Mouse (Mus musculus) limb, embryonic 15.5 days (tissue): Measurements from ENCODE around the gene Mocs1. TPM values are rescaled to one million over a fixed set of nuclear protein-coding genes. Genes with fewer than 3 reads are reported as not detected.

Experiments
- ATAC-seq: fragments of 200-750 bp; cut with Nextera tagmentation; 2 replicates; pipeline ENCODE4 v1.8.0; 2017; ENCODE audit warnings: low read depth, moderate TSS enrichment; ENCODE audit not compliant: insufficient number of reproducible peaks, low FRiP score, low TSS enrichment
- H3K27ac ChIP-seq: fragments of 300-500 bp; sonication (generic); 2 replicates; pipeline ENCODE4 v1.5.1; 2015; ENCODE audit warnings: moderate library complexity, mild to moderate bottlenecking, inconsistent platforms
- H3K27me3 ChIP-seq: fragments of 300-500 bp; sonication (generic); 2 replicates; pipeline ENCODE4 v1.6.1; 2015; ENCODE audit warnings: inconsistent platforms
- H3K36me3 ChIP-seq: fragments of 300-500 bp; sonication (generic); 2 replicates; pipeline ENCODE4 v1.6.1; 2015; ENCODE audit warnings: inconsistent platforms
- H3K4me1 ChIP-seq: fragments of 300-500 bp; sonication (generic); 2 replicates; pipeline ENCODE4 v1.6.1; 2015; ENCODE audit warnings: inconsistent platforms
- H3K4me2 ChIP-seq: fragments of 300-500 bp; sonication (generic); 2 replicates; pipeline ENCODE4 v1.6.1; 2015; ENCODE audit warnings: mild to moderate bottlenecking, inconsistent platforms
- H3K4me3 ChIP-seq: fragments of 300-500 bp; sonication (generic); 2 replicates; pipeline ENCODE4 v1.5.1; 2015; ENCODE audit warnings: mild to moderate bottlenecking, inconsistent platforms
- H3K9ac ChIP-seq: fragments of 300-500 bp; sonication (generic); 2 replicates; pipeline ENCODE4 v1.6.1; 2015; ENCODE audit warnings: inconsistent platforms
- H3K9me3 ChIP-seq: fragments of 300-500 bp; sonication (generic); 2 replicates; pipeline ENCODE4 v1.6.1; 2016; ENCODE audit warnings: inconsistent platforms
- WGBS: fragments of 180-500 bp; shearing (Covaris S2); methylation state at CpG from one replicate; pipeline ENCODE4 v1.1.7; 2015; 5-methylcytosine and 5-hydroxymethylcytosine counted together
- polyA plus RNA-seq: library from polyadenylated mRNA; unstranded; fragments of >200 nt; fragmentation: Nextera tagmentation; extraction: Ambion mirVana; gene quantifications from 2 replicates; pipeline ENCODE4 v1.2.1, GENCODE M21; 2015

Mocs1 gene
- polyA plus RNA-seq, 1 experiment from 2014 or later, result 10.4 TPM

DNA sequence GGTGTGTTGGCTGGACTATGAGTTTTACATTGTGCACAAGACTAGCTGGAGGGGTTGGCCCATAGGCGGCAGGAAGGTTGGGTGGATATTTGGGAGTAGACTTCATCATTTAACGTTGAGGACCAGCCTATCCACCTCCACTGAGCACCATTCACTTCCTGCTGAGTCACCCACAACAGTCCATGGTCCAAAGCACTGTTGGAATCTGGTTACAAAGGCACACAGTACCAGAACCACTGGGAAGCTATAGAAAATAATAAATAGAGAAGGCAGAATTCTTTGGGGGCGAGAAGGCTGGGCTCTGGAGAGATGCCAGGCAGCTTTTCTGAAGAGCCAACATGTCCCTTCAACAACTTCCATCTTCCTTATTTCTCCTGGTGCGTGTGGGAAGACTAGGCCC, 28.2 kb downstream of the Mocs1 start:
- Histone ChIP-seq H3K4me1 (no peaks in the 10 kb centered on the region), H3K4me3 (no peak overlapping the region), H3K27ac (0 out of 2 replicates have a peak overlapping the region, but pooled peaks have one; percentile 17), H3K4me2 (no peak overlapping the region), H3K27me3 (no peaks in the 10 kb centered on the region), H3K9ac (no peak overlapping the region), H3K9me3 (no peaks in the 10 kb centered on the region), H3K36me3 (peaks cover 62% of the 10 kb centered on the region)
- ATAC-seq, result no peak
- 85% methylated on average over 4 of the region's 4 CpGs for WGBS

DNA sequence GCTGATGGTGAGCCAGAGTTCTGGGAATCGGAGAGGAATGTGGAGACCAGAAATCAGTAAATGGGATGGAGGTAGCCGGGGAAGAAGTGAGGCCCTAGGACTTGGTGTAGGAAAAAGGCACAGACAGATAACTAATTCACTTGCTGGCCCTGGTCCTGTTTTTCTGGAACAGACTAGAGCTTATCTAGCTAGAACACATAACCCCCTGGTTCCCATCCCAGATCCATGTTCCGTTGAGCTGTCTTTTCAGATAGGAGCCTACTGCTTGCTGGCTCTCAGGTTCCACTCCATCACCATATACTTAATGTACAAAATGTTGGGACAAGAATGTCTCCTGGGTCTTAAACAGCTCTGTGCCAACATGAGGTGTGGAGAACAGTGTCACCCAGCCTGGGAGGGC, 29.7 kb downstream of the Mocs1 start:
- Histone ChIP-seq H3K4me3 (no peak overlapping the region), H3K27me3 (no peaks in the 10 kb centered on the region), H3K27ac (no peak overlapping the region), H3K4me2 (no peak overlapping the region), H3K4me1 (no peaks in the 10 kb centered on the region), H3K36me3 (peaks cover 74% of the 10 kb centered on the region), H3K9me3 (no peaks in the 10 kb centered on the region), H3K9ac (no peak overlapping the region)
- WGBS, result 90% methylated on average over 3 of the region's 3 CpGs
- no peak for ATAC-seq

DNA sequence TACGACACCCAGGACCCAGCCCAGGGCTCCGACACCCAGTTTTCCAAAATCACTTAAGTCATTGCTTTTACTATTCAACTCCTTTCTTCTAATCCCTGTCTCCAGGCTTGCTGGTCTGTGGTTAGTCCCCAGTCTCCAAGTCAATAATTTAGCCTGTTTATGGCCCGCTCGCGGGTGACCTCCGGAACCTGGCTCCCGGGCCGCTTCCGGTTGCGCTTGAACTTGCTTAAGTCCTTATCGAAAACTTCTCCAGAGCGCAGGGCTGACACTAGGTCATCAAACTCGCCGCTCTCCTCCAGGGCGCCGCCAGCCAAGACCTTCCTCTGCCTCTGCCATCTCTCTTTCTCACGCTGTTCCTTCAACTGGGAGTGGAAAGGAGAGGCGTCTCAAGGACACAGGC, 30.2 kb downstream of the Mocs1 start:
- peaks cover 76% of the 10 kb centered on the region for H3K36me3 ChIP-seq
- WGBS, result 87% methylated on average over 18 of the region's 18 CpGs
- ATAC-seq, result no peak

DNA sequence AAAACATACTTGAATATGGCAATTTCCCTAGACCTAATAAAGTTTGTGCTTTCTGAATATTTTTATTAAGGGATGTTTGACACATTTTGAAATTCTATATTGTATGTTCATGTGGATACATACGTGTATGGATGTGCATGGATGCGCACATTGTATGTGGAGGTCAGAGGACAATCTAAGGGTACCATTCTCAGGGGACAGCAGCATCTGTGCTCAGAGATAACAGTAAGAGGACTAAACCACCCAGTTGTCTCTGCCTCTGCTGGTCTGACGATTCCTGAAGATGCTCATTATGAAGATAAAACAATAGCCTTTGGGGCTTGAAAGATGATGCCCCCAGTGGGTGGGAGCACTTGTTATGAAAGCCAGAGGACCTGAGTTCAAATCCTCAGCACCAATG, 36.7 kb downstream of the Mocs1 start:
- Histone ChIP-seq H3K27me3 (no peaks in the 10 kb centered on the region), H3K4me3 (no peak overlapping the region), H3K4me2 (no peak overlapping the region), H3K27ac (no peak overlapping the region), H3K9ac (no peak overlapping the region), H3K36me3 (peaks cover 56% of the 10 kb centered on the region), H3K4me1 (no peaks in the 10 kb centered on the region), H3K9me3 (no peaks in the 10 kb centered on the region)
- no peak for ATAC-seq
- 93% methylated on average over 3 of the region's 3 CpGs for WGBS

More for the DNA sequence above, 30.2 kb downstream of the Mocs1 start:
- Histone ChIP-seq H3K9ac (no peak overlapping the region), H3K27me3 (no peaks in the 10 kb centered on the region), H3K4me3 (no peak overlapping the region), H3K4me2 (no peak overlapping the region), H3K4me1 (no peaks in the 10 kb centered on the region), H3K27ac (no peak overlapping the region), H3K9me3 (no peaks in the 10 kb centered on the region)

DNA sequence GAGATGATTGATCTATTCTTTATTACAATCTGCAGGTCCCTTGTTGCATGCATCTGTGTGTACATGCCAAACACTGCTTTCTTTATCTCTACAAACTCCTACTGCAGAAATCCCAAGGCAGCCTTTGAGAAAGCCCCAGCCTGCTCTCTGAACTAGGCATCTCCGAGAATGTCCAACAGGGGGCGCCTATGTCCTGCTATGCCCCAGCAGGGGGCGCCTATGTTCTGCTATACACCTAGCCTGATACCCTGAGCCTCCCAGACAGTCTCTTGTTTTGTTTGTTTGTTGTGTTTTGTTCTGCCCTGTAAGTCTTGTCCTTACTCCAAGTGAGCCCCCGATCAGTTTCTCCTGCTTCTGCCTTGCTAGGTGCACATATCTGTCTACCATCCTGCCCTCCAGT, 40.1 kb downstream of the Mocs1 start:
- 33% methylated on average over 4 of the region's 4 CpGs for WGBS
- H3K36me3 ChIP-seq, result peaks cover 45% of the 10 kb centered on the region

DNA sequence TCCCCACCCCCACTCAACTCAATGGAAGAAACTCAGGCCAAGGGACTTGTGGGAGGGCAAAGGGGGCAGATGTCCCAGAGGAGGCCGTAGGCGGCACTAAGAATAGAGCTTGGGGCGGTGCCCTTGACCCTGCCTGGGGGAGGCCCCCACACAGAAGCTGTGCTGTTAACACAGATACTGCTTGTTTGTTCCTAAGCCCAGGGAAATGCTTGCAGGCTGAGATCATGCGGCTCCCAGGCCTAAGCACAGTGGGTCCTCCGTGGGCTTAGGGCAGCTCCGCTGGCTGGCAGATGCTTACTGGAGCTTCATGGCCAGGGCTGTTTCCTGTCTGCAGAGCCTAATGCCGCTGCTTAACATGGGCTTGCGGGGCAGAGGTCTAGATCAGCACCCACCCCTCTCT, 44.5 kb downstream of the Mocs1 start:
- Histone ChIP-seq H3K36me3 (peaks cover 40% of the 10 kb centered on the region), H3K4me3 (no peak overlapping the region), H3K4me1 (peaks cover 16% of the 10 kb centered on the region; the same call in 1 of the 2 replicates), H3K9me3 (no peaks in the 10 kb centered on the region), H3K4me2 (no peak overlapping the region), H3K27me3 (no peaks in the 10 kb centered on the region), H3K27ac (no peak overlapping the region), H3K9ac (no peak overlapping the region)
- WGBS, result 55% methylated on average over 8 of the region's 8 CpGs
- peak; percentile 49; the same call in 1 of the 2 replicates for ATAC-seq

More for the DNA sequence above, 40.1 kb downstream of the Mocs1 start:
- no peak overlapping the region for H3K27ac ChIP-seq
- no peaks in the 10 kb centered on the region for H3K9me3 ChIP-seq
- H3K9ac ChIP-seq, result no peak overlapping the region
- H3K4me1 ChIP-seq, result peaks cover 5% of the 10 kb centered on the region; the same call in 1 of the 2 replicates
- no peaks in the 10 kb centered on the region for H3K27me3 ChIP-seq
- H3K4me2 ChIP-seq, result no peak overlapping the region
- no peak for ATAC-seq
- no peak overlapping the region for H3K4me3 ChIP-seq

DNA sequence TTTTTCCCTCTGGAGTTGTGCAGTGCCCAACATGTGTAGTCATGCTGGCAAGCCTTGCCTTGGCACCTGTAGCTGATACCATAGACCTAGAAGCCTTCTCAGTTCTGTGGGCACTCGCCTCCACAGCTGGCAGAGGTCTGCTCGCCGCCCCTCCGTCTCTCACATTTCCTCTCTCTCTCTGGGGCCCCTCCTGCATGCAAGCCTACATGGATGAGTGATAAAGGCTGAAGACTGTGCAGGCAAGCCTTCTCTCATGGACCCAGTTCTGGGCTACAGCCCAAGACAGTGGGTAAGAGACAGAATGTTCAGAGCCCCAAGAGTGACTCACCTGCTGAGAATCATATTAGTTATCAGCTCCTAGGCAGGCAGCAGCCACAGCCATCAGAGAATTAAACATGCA, 45.9 kb downstream of the Mocs1 start:
- no peak for ATAC-seq
- Histone ChIP-seq H3K9me3 (no peaks in the 10 kb centered on the region), H3K4me1 (peaks cover 16% of the 10 kb centered on the region; the same call in 1 of the 2 replicates), H3K27me3 (no peaks in the 10 kb centered on the region), H3K4me3 (no peak overlapping the region), H3K4me2 (no peak overlapping the region), H3K9ac (no peak overlapping the region), H3K36me3 (peaks cover 47% of the 10 kb centered on the region), H3K27ac (no peak overlapping the region)
- WGBS, result 87% methylated on average over 4 of the region's 4 CpGs

DNA sequence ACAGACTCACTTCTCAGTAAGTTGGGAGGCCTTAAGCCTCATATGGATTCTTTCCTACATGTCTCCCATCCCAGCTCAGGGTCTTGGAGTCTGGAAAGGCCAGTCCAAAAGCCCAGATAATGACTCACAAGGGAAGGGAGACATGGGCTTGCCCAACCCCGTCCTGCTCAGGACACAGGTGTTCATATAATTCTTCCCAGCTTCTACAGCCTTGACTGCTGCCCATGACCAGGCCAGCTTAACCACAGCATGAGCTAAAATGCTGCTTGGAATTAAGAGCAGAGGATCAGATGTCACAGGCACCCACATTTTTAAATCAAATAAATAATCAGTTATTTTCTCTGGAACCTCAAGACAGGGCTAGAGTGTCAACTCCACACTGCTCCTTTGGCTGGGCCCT, 47.0 kb downstream of the Mocs1 start:
- no peak overlapping the region for H3K4me2 ChIP-seq
- H3K4me3 ChIP-seq, result no peak overlapping the region
- 65% methylated on average over 1 of the region's 1 CpGs for WGBS
- H3K27me3 ChIP-seq, result no peaks in the 10 kb centered on the region
- H3K27ac ChIP-seq, result no peak overlapping the region
- ATAC-seq, result no peak
- H3K36me3 ChIP-seq, result peaks cover 45% of the 10 kb centered on the region
- H3K9me3 ChIP-seq, result no peaks in the 10 kb centered on the region
- no peak overlapping the region for H3K9ac ChIP-seq
- H3K4me1 ChIP-seq, result peaks cover 16% of the 10 kb centered on the region; the same call in 1 of the 2 replicates

DNA sequence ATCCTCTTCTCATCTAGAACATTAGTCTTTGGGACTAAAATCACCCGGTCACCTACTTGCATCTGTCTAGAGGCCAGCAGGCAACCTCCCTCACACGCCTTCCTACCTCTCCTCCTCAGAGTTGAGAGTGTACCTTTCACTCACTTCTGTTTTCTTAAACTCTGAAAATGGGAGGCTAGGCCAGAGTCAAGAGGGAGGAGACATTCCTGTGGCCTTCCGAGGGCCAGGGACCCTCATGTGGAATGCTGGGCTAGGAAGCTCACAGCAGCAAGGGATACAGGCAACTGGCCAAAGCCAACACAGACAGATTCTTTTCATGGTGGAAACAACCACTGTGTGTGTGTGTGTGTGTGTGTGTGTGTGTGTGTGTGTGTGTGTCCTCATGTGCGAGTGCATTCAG, 49.2 kb downstream of the Mocs1 start:
- H3K9ac ChIP-seq, result no peak overlapping the region
- no peaks in the 10 kb centered on the region for H3K9me3 ChIP-seq
- no peak overlapping the region for H3K27ac ChIP-seq
- WGBS, result 51% methylated on average over 4 of the region's 4 CpGs
- no peaks in the 10 kb centered on the region for H3K27me3 ChIP-seq
- peaks cover 16% of the 10 kb centered on the region; the same call in 1 of the 2 replicates for H3K4me1 ChIP-seq
- no peak overlapping the region for H3K4me2 ChIP-seq
- no peak overlapping the region for H3K4me3 ChIP-seq
- ATAC-seq, result no peak
- H3K36me3 ChIP-seq, result peaks cover 46% of the 10 kb centered on the region

DNA sequence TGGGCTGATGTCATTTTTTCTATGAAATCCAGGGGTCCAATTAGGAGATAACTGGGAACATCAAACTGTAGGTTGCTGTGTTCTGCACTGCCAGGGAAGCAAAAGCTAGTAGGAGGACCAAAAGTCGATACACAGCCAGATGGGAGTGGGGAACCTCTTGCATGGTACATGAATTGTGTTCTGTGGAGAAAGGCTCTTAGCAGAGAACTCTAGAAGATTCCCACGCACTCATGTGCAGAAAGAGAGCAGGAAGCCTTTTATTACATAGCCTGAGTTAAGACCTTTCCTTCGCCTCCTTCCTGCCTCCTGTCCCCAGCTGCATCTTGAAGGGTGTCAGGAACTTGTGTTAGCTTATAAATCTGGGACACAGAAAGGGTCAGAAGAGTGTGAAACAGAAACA, 53.7 kb downstream of the Mocs1 start:
- Histone ChIP-seq H3K4me2 (no peak overlapping the region), H3K27ac (no peak overlapping the region), H3K4me1 (peaks cover 6% of the 10 kb centered on the region; the same call in 1 of the 2 replicates), H3K4me3 (no peak overlapping the region), H3K9ac (no peak overlapping the region), H3K36me3 (peaks cover 54% of the 10 kb centered on the region), H3K27me3 (no peaks in the 10 kb centered on the region), H3K9me3 (no peaks in the 10 kb centered on the region)
- no peak for ATAC-seq
- WGBS, result 79% methylated on average over 3 of the region's 3 CpGs

DNA sequence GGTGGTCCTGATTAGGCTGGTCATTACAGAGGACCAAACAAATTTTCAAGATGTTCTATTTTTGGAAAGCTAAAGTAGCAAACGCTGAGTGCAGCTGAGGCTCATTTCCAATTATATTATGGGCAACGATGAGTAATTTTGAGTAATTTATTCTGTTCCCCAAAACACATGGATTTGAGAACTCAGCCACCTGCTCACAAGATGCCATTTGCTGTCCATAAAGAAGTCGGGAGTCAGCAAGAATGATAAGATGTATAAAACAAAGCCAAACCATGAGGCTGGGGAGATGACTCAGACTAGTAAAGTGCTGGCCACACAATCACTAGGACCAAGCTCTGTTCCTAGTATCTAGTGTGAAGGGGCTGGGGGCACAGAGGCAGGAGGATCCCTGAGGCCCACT, 56.3 kb downstream of the Mocs1 start:
- H3K27me3 ChIP-seq, result no peaks in the 10 kb centered on the region
- WGBS, result 73% methylated on average over 3 of the region's 3 CpGs
- ATAC-seq, result no peak
- no peaks in the 10 kb centered on the region for H3K9me3 ChIP-seq
- no peak overlapping the region for H3K4me3 ChIP-seq
- H3K4me1 ChIP-seq, result no peaks in the 10 kb centered on the region
- H3K27ac ChIP-seq, result no peak overlapping the region
- H3K36me3 ChIP-seq, result peaks cover 64% of the 10 kb centered on the region
- H3K4me2 ChIP-seq, result no peak overlapping the region
- H3K9ac ChIP-seq, result no peak overlapping the region

DNA sequence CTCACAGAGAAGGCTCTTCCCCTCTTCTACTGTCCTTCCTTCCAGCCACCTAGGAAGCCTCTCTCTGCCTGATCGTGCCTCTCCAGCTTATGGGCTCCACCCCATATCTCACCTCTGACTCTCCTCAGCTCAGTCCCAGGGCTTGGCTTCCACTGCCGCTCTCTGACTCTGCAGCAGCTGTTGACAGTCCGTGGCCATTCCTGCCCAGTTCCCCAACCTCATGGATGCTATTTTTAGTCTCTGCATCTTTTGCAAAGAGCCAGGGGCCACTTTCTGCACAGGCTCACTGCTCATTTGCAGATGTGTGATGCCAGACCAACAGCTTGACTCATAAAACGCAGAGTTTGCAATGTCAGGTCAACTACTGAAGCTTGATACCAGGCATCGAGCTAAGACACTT, 60.9 kb downstream of the Mocs1 start:
- WGBS, result 57% methylated on average over 5 of the region's 5 CpGs

DNA sequence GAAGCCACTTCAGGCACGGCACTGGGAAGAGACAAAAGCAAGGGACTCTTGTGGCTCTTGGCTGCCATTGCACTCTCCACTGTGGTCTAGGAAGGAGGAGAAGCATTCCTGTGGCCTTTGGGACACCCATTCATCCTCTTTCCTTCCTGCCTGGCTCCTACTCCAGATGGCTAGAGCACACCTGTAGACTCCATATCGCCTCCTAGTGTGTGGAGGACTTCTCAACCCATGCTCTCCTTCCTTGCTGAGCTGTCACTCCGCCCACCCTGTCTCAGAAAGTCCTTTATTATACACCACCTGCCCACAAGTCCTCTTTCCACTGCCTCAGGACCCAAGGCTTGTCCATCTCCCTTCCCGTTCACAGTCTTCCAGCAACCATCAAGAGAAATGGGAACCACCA, 65.1 kb downstream of the Mocs1 start:
- 95% methylated on average over 4 of the region's 4 CpGs for WGBS
- Histone ChIP-seq H3K4me1 (no peaks in the 10 kb centered on the region), H3K36me3 (peaks cover 53% of the 10 kb centered on the region), H3K27me3 (no peaks in the 10 kb centered on the region), H3K4me2 (no peak overlapping the region), H3K9ac (no peak overlapping the region), H3K4me3 (no peak overlapping the region), H3K27ac (no peak overlapping the region), H3K9me3 (no peaks in the 10 kb centered on the region)
- no peak for ATAC-seq

More for the DNA sequence above, 60.9 kb downstream of the Mocs1 start:
- no peaks in the 10 kb centered on the region for H3K9me3 ChIP-seq
- H3K4me1 ChIP-seq, result no peaks in the 10 kb centered on the region
- no peak overlapping the region for H3K4me3 ChIP-seq
- no peaks in the 10 kb centered on the region for H3K27me3 ChIP-seq
- H3K27ac ChIP-seq, result no peak overlapping the region
- peaks cover 68% of the 10 kb centered on the region for H3K36me3 ChIP-seq
- H3K9ac ChIP-seq, result no peak overlapping the region
- H3K4me2 ChIP-seq, result no peak overlapping the region
- no peak for ATAC-seq
